Mouse (Mus musculus): ENCODE data around the gene Arhgap22. TPM values are rescaled to one million over a fixed set of nuclear protein-coding genes. Genes with fewer than 3 reads are reported as not detected.

Gene Arhgap22
- total RNA-seq, 1 experiment, result 5.7 TPM

GRCm38 (mm10) chr14:33248741-33249140 lies 34.9 kb downstream of the Arhgap22 start:
- no peak overlapping the region for H3K9ac ChIP-seq (ENCODE audit: insufficient read depth, low read depth, low read length, poor library complexity, severe bottlenecking)
- no peak for DNase-seq (ENCODE audit: low read depth, low spot score)
- H3K27ac ChIP-seq (ENCODE audit: insufficient read depth, low read depth, low read length, poor library complexity, severe bottlenecking), result no peak overlapping the region
- H3K9me3 ChIP-seq (ENCODE audit: control insufficient read depth, insufficient read depth, low read depth, low read length), result no peaks in the 10 kb centered on the region
- no peak for TF ChIP-seq ZC3H11A (IDR thresholded peaks at IDR 0.05; ENCODE audit: borderline replicate concordance, low read depth, low read length)
- no peak for TF ChIP-seq CHD2 (IDR thresholded peaks at IDR 0.05; ENCODE audit: low read depth, low read length)
- TF ChIP-seq ZNF384 (IDR thresholded peaks at IDR 0.05; ENCODE audit: low read depth, low read length), result no peak
- TF ChIP-seq MAFK (IDR thresholded peaks at IDR 0.05; ENCODE audit: insufficient read depth, low read depth, low read length), result no peak
- TF ChIP-seq HCFC1 (IDR thresholded peaks at IDR 0.05; ENCODE audit: borderline replicate concordance, insufficient read depth, low read length), result no peak
- H3K36me3 ChIP-seq (ENCODE audit: control insufficient read depth, insufficient read depth, low read length, poor library complexity, severe bottlenecking), result no peaks in the 10 kb centered on the region
- in situ Hi-C loops (cut with MboI; ENCODE audit: low sequenced_read_pairs in 2 of 2, unreplicated experiment in 2 of 2), result no loop called here
- no peak overlapping the region for H3K4me3 ChIP-seq (ENCODE audit: insufficient read depth in 1 of 2, low read depth in 1 of 2, low read length in 2 of 2, poor library complexity in 1 of 2, severe bottlenecking in 1 of 2)
- H3K4me1 ChIP-seq (ENCODE audit: control insufficient read depth in 2 of 2, insufficient read depth in 2 of 2, low read length in 2 of 2, poor library complexity in 1 of 2), result peaks cover 0 to 13% of the 10 kb centered on the region in 2 experiments; a peak in 1 of 4 replicates

- H3K4me3 ChIP-seq (ENCODE audit: insufficient read depth in 1 of 2, low read depth in 1 of 2, low read length in 2 of 2, poor library complexity in 1 of 2, severe bottlenecking in 1 of 2), result peak overlapping the region; percentile 59 to 63
- in situ Hi-C loops (cut with MboI; ENCODE audit: low sequenced_read_pairs in 2 of 2, unreplicated experiment in 2 of 2), result no loop called here
- TF ChIP-seq HCFC1 (IDR thresholded peaks at IDR 0.05; ENCODE audit: borderline replicate concordance, insufficient read depth, low read length) (no peak), MAFK (IDR thresholded peaks at IDR 0.05; ENCODE audit: insufficient read depth, low read depth, low read length) (no peak)
- peak overlapping the region; percentile 44; the same call in 1 of the 2 replicates for H3K9ac ChIP-seq (ENCODE audit: insufficient read depth, low read depth, low read length, poor library complexity, severe bottlenecking)
- no peak overlapping the region for H3K27ac ChIP-seq (ENCODE audit: insufficient read depth, low read depth, low read length, poor library complexity, severe bottlenecking)
- peak; percentile 34 for DNase-seq (ENCODE audit: low read depth, low spot score)
- H3K4me1 ChIP-seq (ENCODE audit: control insufficient read depth in 2 of 2, insufficient read depth in 2 of 2, low read length in 2 of 2, poor library complexity in 1 of 2), result peaks cover 0 to 13% of the 10 kb centered on the region in 2 experiments; a peak in 1 of 4 replicates
- no peaks in the 10 kb centered on the region for H3K36me3 ChIP-seq (ENCODE audit: control insufficient read depth, insufficient read depth, low read length, poor library complexity, severe bottlenecking)
- H3K9me3 ChIP-seq (ENCODE audit: control insufficient read depth, insufficient read depth, low read depth, low read length), result no peaks in the 10 kb centered on the region
Observed at GRCm38 (mm10) chr14:33250215-33250939, 36.6 kb downstream of the Arhgap22 start.

- H3K4me1 ChIP-seq (ENCODE audit: control insufficient read depth in 2 of 2, insufficient read depth in 2 of 2, low read length in 2 of 2, poor library complexity in 1 of 2), result peaks cover 0 to 13% of the 10 kb centered on the region in 2 experiments; a peak in 1 of 4 replicates
- in situ Hi-C loops (cut with MboI; ENCODE audit: low sequenced_read_pairs in 2 of 2, unreplicated experiment in 2 of 2), result no loop called here
- H3K4me3 ChIP-seq (ENCODE audit: insufficient read depth in 1 of 2, low read depth in 1 of 2, low read length in 2 of 2, poor library complexity in 1 of 2, severe bottlenecking in 1 of 2), result peak overlapping the region; percentile 59 to 63
- TF ChIP-seq ZNF384 (IDR thresholded peaks at IDR 0.05; ENCODE audit: low read depth, low read length), result no peak
- TF ChIP-seq ZC3H11A (IDR thresholded peaks at IDR 0.05; ENCODE audit: borderline replicate concordance, low read depth, low read length), result no peak
- no peak for TF ChIP-seq MAFK (IDR thresholded peaks at IDR 0.05; ENCODE audit: insufficient read depth, low read depth, low read length)
- TF ChIP-seq CHD2 (IDR thresholded peaks at IDR 0.05; ENCODE audit: low read depth, low read length), result no peak
- TF ChIP-seq HCFC1 (IDR thresholded peaks at IDR 0.05; ENCODE audit: borderline replicate concordance, insufficient read depth, low read length), result no peak
- no peak overlapping the region for H3K9ac ChIP-seq (ENCODE audit: insufficient read depth, low read depth, low read length, poor library complexity, severe bottlenecking)
- no peak overlapping the region for H3K27ac ChIP-seq (ENCODE audit: insufficient read depth, low read depth, low read length, poor library complexity, severe bottlenecking)
- no peaks in the 10 kb centered on the region for H3K9me3 ChIP-seq (ENCODE audit: control insufficient read depth, insufficient read depth, low read depth, low read length)
- no peak for DNase-seq (ENCODE audit: low read depth, low spot score)
- H3K36me3 ChIP-seq (ENCODE audit: control insufficient read depth, insufficient read depth, low read length, poor library complexity, severe bottlenecking), result no peaks in the 10 kb centered on the region
Observed at GRCm38 (mm10) chr14:33250956-33251745, 37.3 kb downstream of the Arhgap22 start.

GRCm38 (mm10) chr14:33258256-33258655 lies 44.4 kb downstream of the Arhgap22 start:
- H3K27ac ChIP-seq (ENCODE audit: insufficient read depth, low read depth, low read length, poor library complexity, severe bottlenecking), result no peak overlapping the region
- H3K9ac ChIP-seq (ENCODE audit: insufficient read depth, low read depth, low read length, poor library complexity, severe bottlenecking), result no peak overlapping the region
- no peak for DNase-seq (ENCODE audit: low read depth, low spot score)
- no peaks in the 10 kb centered on the region for H3K4me1 ChIP-seq (ENCODE audit: control insufficient read depth in 2 of 2, insufficient read depth in 2 of 2, low read length in 2 of 2, poor library complexity in 1 of 2)
- no peak for TF ChIP-seq CHD2 (IDR thresholded peaks at IDR 0.05; ENCODE audit: low read depth, low read length)
- TF ChIP-seq HCFC1 (IDR thresholded peaks at IDR 0.05; ENCODE audit: borderline replicate concordance, insufficient read depth, low read length), result no peak
- TF ChIP-seq MAFK (IDR thresholded peaks at IDR 0.05; ENCODE audit: insufficient read depth, low read depth, low read length), result no peak
- no peak for TF ChIP-seq ZC3H11A (IDR thresholded peaks at IDR 0.05; ENCODE audit: borderline replicate concordance, low read depth, low read length)
- no peak for TF ChIP-seq ZNF384 (IDR thresholded peaks at IDR 0.05; ENCODE audit: low read depth, low read length)
- no peaks in the 10 kb centered on the region for H3K9me3 ChIP-seq (ENCODE audit: control insufficient read depth, insufficient read depth, low read depth, low read length)
- in situ Hi-C loops (cut with MboI; ENCODE audit: low sequenced_read_pairs in 2 of 2, unreplicated experiment in 2 of 2), result no loop called here
- H3K4me3 ChIP-seq (ENCODE audit: insufficient read depth in 1 of 2, low read depth in 1 of 2, low read length in 2 of 2, poor library complexity in 1 of 2, severe bottlenecking in 1 of 2), result no peak overlapping the region
- no peaks in the 10 kb centered on the region for H3K36me3 ChIP-seq (ENCODE audit: control insufficient read depth, insufficient read depth, low read length, poor library complexity, severe bottlenecking)
